ENCODE assay signal across 13 mouse cellular contexts in genomic region chr3:65922420-65922819, GRCm38 (mm10). TPM values are rescaled to one million over a fixed set of nuclear protein-coding genes. Genes with fewer than 3 reads are reported as not detected.
A peak's percentile ranks its signal among the peaks of the same experiment; 100 is the strongest.
DNase-seq lines count a peak whose midpoint lies in the region; ATAC-seq and TF ChIP-seq lines count a peak whose summit lies in the region.
"Had no signal": no experiment of that assay in that cellular context is flagged by ENCODE, and none has a peak within 500 bp of the region (broad histone marks: within the 10 kb centered on the region; RNA-seq: fewer than 3 reads in every experiment).

No protein-coding gene starts in this region.

- H3K4me1 ChIP-seq in kidney, embryonic 15.5 days: peaks cover 4% of the 10 kb centered on the region
- peaks cover 16 to 57% of the 10 kb centered on the region in 2 experiments for H3K4me1 ChIP-seq in CH12.LX (ENCODE audit: control insufficient read depth in 1 of 2, insufficient read depth in 2 of 2)
- H3K4me1 ChIP-seq in liver, embryonic 11.5 days (replicated peaks; ENCODE audit: control insufficient read depth, insufficient read depth, low read length): peaks cover 6% of the 10 kb centered on the region; the same call in 1 of the 2 replicates
- H3K4me1 ChIP-seq: forebrain, embryonic 15.5 days had no signal

- in situ Hi-C loops in CH12.LX (cut with MboI; ENCODE audit: low pct_ligation_motif_present, low pct_unique_long_range_greater_than_20kb, low sequenced_read_pairs): no loop called here

- H3K36me3 ChIP-seq in kidney, embryonic 15.5 days: no peaks in the 10 kb centered on the region
- peaks cover 0 to 10% of the 10 kb centered on the region in 2 experiments for H3K36me3 ChIP-seq in CH12.LX (replicated peaks in 1 of 2; ENCODE audit: control insufficient read depth in 1 of 2, insufficient read depth in 1 of 2, low read length in 1 of 2)
- H3K36me3 ChIP-seq in liver, embryonic 11.5 days (ENCODE audit: control insufficient read depth, insufficient read depth, low read length): no peaks in the 10 kb centered on the region
- H3K36me3 ChIP-seq: embryonic facial prominence, embryonic 13.5 days; forebrain, embryonic 15.5 days; liver, embryonic 13.5 days had no signal

- no peak for TF ChIP-seq CTCF in CH12.LX (conservative IDR thresholded peaks at IDR 0.05 in 1 of 2, IDR thresholded peaks at IDR 0.05 in 1 of 2; ENCODE audit: low read depth in 2 of 2, low read length in 2 of 2)

- dilution Hi-C loops in CH12.LX (cut with MboI; ENCODE audit: extremely low pct_ligation_motif_present, extremely low pct_unique_long_range_greater_than_20kb, low sequenced_read_pairs): no loop called here

- H3K27me3 ChIP-seq in kidney, embryonic 15.5 days: no peaks in the 10 kb centered on the region
- no peaks in the 10 kb centered on the region for H3K27me3 ChIP-seq in CH12.LX (replicated peaks)
- no peaks in the 10 kb centered on the region for H3K27me3 ChIP-seq in liver, embryonic 11.5 days (replicated peaks; ENCODE audit: control insufficient read depth, insufficient read depth, low read length)
- H3K27me3 ChIP-seq: embryonic facial prominence, embryonic 13.5 days; forebrain, embryonic 15.5 days; liver, embryonic 13.5 days had no signal

- no peak for TF ChIP-seq RAD21 in CH12.LX (IDR thresholded peaks at IDR 0.05; ENCODE audit: low read depth, low read length)

- peak; percentile 41 for TF ChIP-seq POLR2A in CH12.LX (IDR thresholded peaks at IDR 0.05; ENCODE audit: low read depth, low read length)

- H3K4me3 ChIP-seq in kidney, embryonic 15.5 days (replicated peaks): no peak overlapping the region
- no peak overlapping the region for H3K4me3 ChIP-seq in CH12.LX (replicated peaks in 1 of 3; ENCODE audit: low read depth in 2 of 3, low read length in 2 of 3, poor library complexity in 1 of 3)
- H3K4me3 ChIP-seq in liver, embryonic 11.5 days (ENCODE audit: low read depth, low read length): no peak overlapping the region
- H3K4me3 ChIP-seq: embryonic facial prominence, embryonic 13.5 days; forebrain, embryonic 15.5 days; liver, embryonic 13.5 days had no signal

- 42% methylated on average over 6 of the region's 6 CpGs for WGBS in kidney, embryonic 15.5 days
- WGBS in liver, embryonic 11.5 days: 75% methylated on average over 6 of the region's 6 CpGs

- no peak overlapping the region for H3K9ac ChIP-seq in kidney, embryonic 15.5 days
- no peak overlapping the region for H3K9ac ChIP-seq in CH12.LX (ENCODE audit: insufficient read depth, low read depth)
- no peak overlapping the region for H3K9ac ChIP-seq in liver, embryonic 11.5 days (ENCODE audit: low read depth, low read length)
- H3K9ac ChIP-seq: embryonic facial prominence, embryonic 13.5 days; forebrain, embryonic 15.5 days; liver, embryonic 13.5 days had no signal

- DNase-seq in adrenal gland, postnatal 14 days: peak; percentile 63
- no peak for DNase-seq in adrenal gland, adult 18-20 months (ENCODE audit: low spot score in 2 of 2)
- DNase-seq in kidney, adult 9 months: no peak
- DNase-seq in CH12.LX (ENCODE audit: extremely low read depth): peak; percentile 94
- DNase-seq in kidney, postnatal 10 days: peak; percentile 27
- DNase-seq in liver, embryonic 11.5 days (ENCODE audit: low spot score): no peak
- no peak for DNase-seq in left cerebral cortex, adult 11 months (ENCODE audit: low spot score)
- DNase-seq: cerebellum, adult 8-10 months; liver, embryonic 13.5 days; thymus, postnatal 4 days had no signal

- peak; percentile 89 for ATAC-seq in kidney, embryonic 15.5 days (replicated peaks; ENCODE audit: low FRiP score)
- ATAC-seq in liver, embryonic 11.5 days (replicated peaks; ENCODE audit: low FRiP score): no peak
- ATAC-seq: forebrain, embryonic 15.5 days had no signal

- H3K79me2 ChIP-seq in CH12.LX (replicated peaks; ENCODE audit: control insufficient read depth, extremely low read depth, insufficient read depth, poor library complexity, severe bottlenecking): no peaks in the 10 kb centered on the region

- peak; percentile 99 for TF ChIP-seq EP300 in CH12.LX (IDR thresholded peaks at IDR 0.05; ENCODE audit: low read length)

- H3K9me3 ChIP-seq in kidney, embryonic 15.5 days (replicated peaks): no peaks in the 10 kb centered on the region
- H3K9me3 ChIP-seq in CH12.LX (replicated peaks; ENCODE audit: low read length): peaks cover 14% of the 10 kb centered on the region
- H3K9me3 ChIP-seq in liver, embryonic 11.5 days (ENCODE audit: control insufficient read depth, low read length): no peaks in the 10 kb centered on the region
- H3K9me3 ChIP-seq: embryonic facial prominence, embryonic 13.5 days; forebrain, embryonic 15.5 days; liver, embryonic 13.5 days had no signal

- no peak overlapping the region for H3K4me2 ChIP-seq in kidney, embryonic 15.5 days
- H3K4me2 ChIP-seq in CH12.LX (ENCODE audit: insufficient read depth, low read depth, poor library complexity, severe bottlenecking): peak overlapping the region; percentile 16; the same call in 1 of the 2 replicates
- H3K4me2 ChIP-seq in liver, embryonic 11.5 days: no peak overlapping the region
- H3K4me2 ChIP-seq: embryonic facial prominence, embryonic 13.5 days; forebrain, embryonic 15.5 days; liver, embryonic 13.5 days had no signal

- no peak overlapping the region for H3K27ac ChIP-seq in kidney, embryonic 15.5 days
- H3K27ac ChIP-seq in CH12.LX (ENCODE audit: insufficient read depth, low read depth): peak overlapping the region; percentile 77
- no peak overlapping the region for H3K27ac ChIP-seq in liver, embryonic 11.5 days (ENCODE audit: low read depth, low read length)
- H3K27ac ChIP-seq: embryonic facial prominence, embryonic 13.5 days; forebrain, embryonic 15.5 days; liver, embryonic 13.5 days had no signal

TF ChIP-seq in CH12.LX, 34 proteins besides CTCF, POLR2A, EP300 and RAD21 (continues in another document):
- TF ChIP-seq RCOR1 (conservative IDR thresholded peaks at IDR 0.05; ENCODE audit: low read depth, low read length) (peak; percentile 87), UBTF (IDR thresholded peaks at IDR 0.05; ENCODE audit: low read depth, low read length) (peak; percentile 74), USF1 (IDR thresholded peaks at IDR 0.05; ENCODE audit: low read depth, low read length) (no peak), POLR2AphosphoS2 (IDR thresholded peaks at IDR 0.05; ENCODE audit: low read depth, low read length) (peak; percentile 36; the same call in 1 of the 2 replicates), IRF4 (IDR thresholded peaks at IDR 0.05; ENCODE audit: low read depth, low read length) (peak; percentile 99), ZKSCAN1 (IDR thresholded peaks at IDR 0.05; ENCODE audit: borderline replicate concordance, low read depth, low read length) (no peak), CHD1 (IDR thresholded peaks at IDR 0.05; ENCODE audit: low read depth, low read length) (no peak), CHD2 (IDR thresholded peaks at IDR 0.05; ENCODE audit: low read length) (peak; percentile 70), MEF2A (IDR thresholded peaks at IDR 0.05; ENCODE audit: borderline replicate concordance, low read depth, low read length) (peak; percentile 98), SMC3 (IDR thresholded peaks at IDR 0.05; ENCODE audit: low read depth, low read length) (no peak), BHLHE40 (IDR thresholded peaks at IDR 0.05; ENCODE audit: low read depth, low read length) (peak; percentile 95), SIN3A (IDR thresholded peaks at IDR 0.05; ENCODE audit: low read length) (peak; percentile 14; the same call in 1 of the 2 replicates), TCF12 (IDR thresholded peaks at IDR 0.05; ENCODE audit: low read depth, low read length) (peak; percentile 100), E2F4 (IDR thresholded peaks at IDR 0.05; ENCODE audit: insufficient replicate concordance, low read depth, low read length) (no peak), JUN (IDR thresholded peaks at IDR 0.05; ENCODE audit: insufficient read depth, low read depth, low read length) (peak; percentile 97), JUND (conservative IDR thresholded peaks at IDR 0.05; ENCODE audit: low read depth, low read length) (peak; percentile 98), ZC3H11A (IDR thresholded peaks at IDR 0.05; ENCODE audit: low read depth, low read length) (no peak), TBP (conservative IDR thresholded peaks at IDR 0.05; ENCODE audit: low read depth, low read length) (peak; percentile 76; the same call in 1 of the 2 replicates), ZNF384 (IDR thresholded peaks at IDR 0.05; ENCODE audit: low read depth, low read length) (no peak), USF2 (conservative IDR thresholded peaks at IDR 0.05; ENCODE audit: low read depth, low read length) (no peak), ZMIZ1 (IDR thresholded peaks at IDR 0.05; ENCODE audit: low read depth, low read length) (peak; percentile 42; the same call in 1 of the 2 replicates), MAZ (IDR thresholded peaks at IDR 0.05; ENCODE audit: low read depth, low read length) (peak; percentile 60; the same call in 1 of the 2 replicates), PAX5 (IDR thresholded peaks at IDR 0.05; ENCODE audit: low read length) (no peak), MAFK (IDR thresholded peaks at IDR 0.05; ENCODE audit: insufficient replicate concordance, low read length) (peak; percentile 98), GABPA (IDR thresholded peaks at IDR 0.05; ENCODE audit: insufficient replicate concordance, low read depth, low read length) (no peak), KAT2A (IDR thresholded peaks at IDR 0.05; ENCODE audit: insufficient replicate concordance, low read length) (no peak), MAX (IDR thresholded peaks at IDR 0.05; ENCODE audit: low read length) (peak; percentile 40; the same call in 1 of the 2 replicates), HCFC1 (IDR thresholded peaks at IDR 0.05; ENCODE audit: low read depth, low read length) (no peak; the same call in 1 of the 2 replicates), NELFE (IDR thresholded peaks at IDR 0.05; ENCODE audit: low read depth, low read length) (no peak), ELF1 (IDR thresholded peaks at IDR 0.05; ENCODE audit: low read depth, low read length) (peak; percentile 72), NRF1 (IDR thresholded peaks at IDR 0.05; ENCODE audit: low read depth, low read length) (0 out of 2 replicates have a peak, but pooled peaks have one; percentile 31), ETS1 (conservative IDR thresholded peaks at IDR 0.05; ENCODE audit: low read depth, low read length) (peak; percentile 96)

RNA-seq across cellular contexts. Expression of gene Ccnl1, which starts 35.6 kb away (rescaled TPM):
- 91.4 and 116 TPM in 2 replicates for total RNA-seq in adrenal gland, postnatal 14 days (2021)
- total RNA-seq in adrenal gland, adult 18-20 months (2021): 100 to 1,000 TPM in 1 of 2 experiments, 10 to 100 TPM in 1; 89.0 to 102 TPM
- polyA plus RNA-seq in kidney, embryonic 15.5 days (2015; fragmentation: Nextera tagmentation; extraction: Ambion mirVana): 99.6 and 101 TPM in 2 replicates
- total RNA-seq in CH12.LX (2012; rRNA removed): 25.1 and 29.9 TPM in 2 replicates
- total RNA-seq in CH12.LX (2014; rRNA removed): 66.2 and 79.4 TPM in 2 replicates
- polyA plus RNA-seq in CH12.LX (2012; ENCODE audit: insufficient read length, low read depth): 52.4 and 58.8 TPM in 2 replicates
- 107 TPM in 2 replicates for polyA plus RNA-seq in liver, embryonic 11.5 days (2014; fragmentation: Nextera tagmentation; extraction: Ambion mirVana)

Comparison
In these comparisons a context has a peak if more than half of its experiments do, and no peak if none do; other contexts are left out.
1. DNase-seq: peak in adrenal gland, postnatal 14 days (single experiment), CH12.LX (single experiment) and kidney, postnatal 10 days (single experiment); none in adrenal gland, adult 18-20 months (0 of 2), kidney, adult 9 months (single experiment), liver, embryonic 11.5 days (single experiment) and left cerebral cortex, adult 11 months (single experiment).